Comparison of ENCODE assay signal across 12 mouse cellular contexts in genomic region chr1:37615290-37616040, GRCm38 (mm10).
DNase-seq lines count a peak whose midpoint lies in the region; ATAC-seq and TF ChIP-seq lines count a peak whose summit lies in the region.
"Had no signal": no experiment of that assay in that cellular context is flagged by ENCODE, and none has a peak within 500 bp of the region (broad histone marks: within the 10 kb centered on the region; RNA-seq: fewer than 3 reads in every experiment).

No protein-coding gene starts in this region.

- no peak overlapping the region for H3K4me2 ChIP-seq in heart, postnatal 0 days (ENCODE audit: low read depth, low read length)
- H3K4me2 ChIP-seq: hindbrain, embryonic 14.5 days had no signal

- H3K36me3 ChIP-seq in heart, postnatal 0 days (replicated peaks; ENCODE audit: control insufficient read depth, insufficient read depth, low read length), result no peaks in the 10 kb centered on the region
- H3K36me3 ChIP-seq in thymus, adult 2 months (ENCODE audit: control insufficient read depth, insufficient read depth, low read length), result no peaks in the 10 kb centered on the region
- peaks cover 4% of the 10 kb centered on the region for H3K36me3 ChIP-seq in small intestine, adult 2 months (ENCODE audit: control insufficient read depth, insufficient read depth, low read length)

- DNase-seq in heart, postnatal 0 days (ENCODE audit: low spot score), result no peak
- DNase-seq in heart, postnatal 36 days, result no peak
- no peak for DNase-seq in thymus, adult 2 months
- DNase-seq in thymus, adult 18-20 months, result no peak
- DNase-seq in layer of hippocampus, postnatal 25 days (ENCODE audit: extremely low spot score in 1 of 2, low spot score in 1 of 2), result no peak
- DNase-seq: heart, adult 2 months; layer of hippocampus, postnatal 36 days; liver had no signal

- no peak for TF ChIP-seq POLR2A in thymus, adult 2 months (IDR thresholded peaks at IDR 0.05; ENCODE audit: control insufficient read depth, extremely low read depth, insufficient read depth, low read length, poor library complexity)
- TF ChIP-seq POLR2A in small intestine, adult 2 months (IDR thresholded peaks at IDR 0.05; ENCODE audit: low read depth, low read length), result no peak

- no peaks in the 10 kb centered on the region for H3K27me3 ChIP-seq in heart, postnatal 0 days (ENCODE audit: control insufficient read depth, insufficient read depth, low read length)
- H3K27me3 ChIP-seq in thymus, adult 2 months (ENCODE audit: control insufficient read depth, insufficient read depth, low read length), result no peaks in the 10 kb centered on the region
- no peaks in the 10 kb centered on the region for H3K27me3 ChIP-seq in small intestine, adult 2 months (ENCODE audit: control insufficient read depth, insufficient read depth, low read length)

- no peak overlapping the region for H3K9ac ChIP-seq in heart, postnatal 0 days (replicated peaks; ENCODE audit: low read depth, low read length)
- H3K9ac ChIP-seq: hindbrain, embryonic 14.5 days had no signal

- H3K27ac ChIP-seq in heart, postnatal 0 days (ENCODE audit: low read depth), result peak overlapping the region; percentile 1; the same call in 1 of the 2 replicates
- H3K27ac ChIP-seq in thymus, adult 2 months (ENCODE audit: control insufficient read depth, insufficient read depth, low read length), result peak overlapping the region; percentile 92
- peak overlapping the region; percentile 76 for H3K27ac ChIP-seq in small intestine, adult 2 months (ENCODE audit: insufficient read depth, low read depth, low read length)
- H3K27ac ChIP-seq: heart, adult 2 months; hindbrain, embryonic 14.5 days; kidney, postnatal 0 days had no signal

- 0 out of 2 replicates have a peak, but pooled peaks cover 11% of the 10 kb centered on the region for H3K4me1 ChIP-seq in heart, postnatal 0 days (ENCODE audit: control insufficient read depth, insufficient read depth)
- peaks cover 39% of the 10 kb centered on the region for H3K4me1 ChIP-seq in thymus, adult 2 months (replicated peaks; ENCODE audit: control insufficient read depth, insufficient read depth, low read length)
- H3K4me1 ChIP-seq in small intestine, adult 2 months (ENCODE audit: control insufficient read depth, insufficient read depth, insufficient read length, low read length), result peaks cover 63% of the 10 kb centered on the region

- no peak for TF ChIP-seq CTCF in heart, postnatal 0 days (IDR thresholded peaks at IDR 0.05; ENCODE audit: low read depth)
- TF ChIP-seq CTCF in thymus, adult 2 months (IDR thresholded peaks at IDR 0.05; ENCODE audit: borderline replicate concordance, control insufficient read depth, extremely low read depth, insufficient read depth, low read length, poor library complexity), result no peak
- no peak for TF ChIP-seq CTCF in small intestine, adult 2 months (IDR thresholded peaks at IDR 0.05; ENCODE audit: extremely low read depth, insufficient read length, insufficient replicate concordance, low read depth, low read length)

- no peaks in the 10 kb centered on the region for H3K9me3 ChIP-seq in heart, postnatal 0 days (replicated peaks; ENCODE audit: control insufficient read depth, low read length)

- intact Hi-C loops in heart, postnatal 36 days (cut with DNase I), result no loop called here

- H3K4me3 ChIP-seq in heart, postnatal 0 days (ENCODE audit: low read depth, low read length), result no peak overlapping the region
- no peak overlapping the region for H3K4me3 ChIP-seq in thymus, adult 2 months (ENCODE audit: control insufficient read depth, insufficient read depth, low read length)
- H3K4me3 ChIP-seq in small intestine, adult 2 months (ENCODE audit: low read depth, low read length), result no peak overlapping the region
- H3K4me3 ChIP-seq: heart, adult 2 months had no signal

- no peak for ATAC-seq in heart, postnatal 0 days (ENCODE audit: insufficient read depth, low read depth)
- ATAC-seq in megakaryocyte-erythroid progenitor cell, adult 5-6 weeks (replicated peaks; ENCODE audit: low FRiP score, low TSS enrichment, poor library complexity, severe bottlenecking), result no peak

- no peak for TF ChIP-seq EP300 in heart, postnatal 0 days (IDR thresholded peaks at IDR 0.05; ENCODE audit: low read depth)

- WGBS in heart, postnatal 0 days, result 64% methylated on average over 12 of the region's 12 CpGs
- WGBS in thymus, adult 2 months, result 42% methylated on average over 12 of the region's 12 CpGs
- WGBS in small intestine, adult 2 months, result 39% methylated on average over 12 of the region's 12 CpGs

Comparison
In these comparisons a context has a peak if more than half of its experiments do, and no peak if none do; other contexts are left out.
1. H3K27ac ChIP-seq: peak in every context shown above with its lines; median percentile 92 in thymus, adult 2 months; 76 in small intestine, adult 2 months; 1 in heart, postnatal 0 days.